Mouse (Mus musculus): ENCODE data around the gene Palm2. TPM values are rescaled to one million over a fixed set of nuclear protein-coding genes. Genes with fewer than 3 reads are reported as not detected.

Palm2 gene
- polyA plus RNA-seq, 1 experiment from 2014 or later, result 3.9 TPM

DNA sequence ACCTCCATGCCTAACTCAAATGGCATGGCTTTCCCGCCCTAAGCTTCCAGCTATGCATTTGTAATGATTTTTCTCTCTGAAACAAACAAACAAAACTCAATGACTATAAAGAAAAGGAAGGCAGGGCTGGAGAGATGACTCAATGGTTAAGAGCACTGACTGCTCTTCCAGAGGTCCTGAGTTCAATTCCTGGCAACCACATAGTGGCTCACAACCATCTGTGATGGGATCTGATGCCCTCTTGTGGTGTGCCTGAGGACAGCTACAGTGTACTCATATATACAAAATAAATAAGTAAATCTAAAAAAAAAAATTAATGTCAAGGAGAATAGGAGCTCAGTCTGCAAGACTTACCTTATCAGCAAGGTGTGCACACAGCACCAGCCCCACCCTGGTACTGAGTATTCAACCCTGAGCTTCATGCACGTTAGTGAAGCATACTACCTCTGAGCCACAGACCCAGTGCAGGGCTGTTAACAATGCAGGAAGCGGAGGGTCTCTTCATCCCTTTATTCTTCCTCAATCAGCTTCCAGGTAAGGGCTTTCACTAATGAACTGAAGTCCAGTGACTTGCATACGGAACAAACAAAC, 12.9 kb downstream of the Palm2 start:
- no peak overlapping the region for H3K9ac ChIP-seq
- no peak overlapping the region for H3K27ac ChIP-seq
- H3K4me3 ChIP-seq (replicated peaks), result no peak overlapping the region
- H3K4me1 ChIP-seq (replicated peaks), result no peaks in the 10 kb centered on the region
- no peak for ATAC-seq
- H3K9me3 ChIP-seq, result no peaks in the 10 kb centered on the region
- H3K36me3 ChIP-seq, result no peaks in the 10 kb centered on the region
- H3K27me3 ChIP-seq (replicated peaks), result no peaks in the 10 kb centered on the region
- no peak overlapping the region for H3K4me2 ChIP-seq (replicated peaks)
- WGBS, result 71% methylated on average over 4 of the region's 4 CpGs

DNA sequence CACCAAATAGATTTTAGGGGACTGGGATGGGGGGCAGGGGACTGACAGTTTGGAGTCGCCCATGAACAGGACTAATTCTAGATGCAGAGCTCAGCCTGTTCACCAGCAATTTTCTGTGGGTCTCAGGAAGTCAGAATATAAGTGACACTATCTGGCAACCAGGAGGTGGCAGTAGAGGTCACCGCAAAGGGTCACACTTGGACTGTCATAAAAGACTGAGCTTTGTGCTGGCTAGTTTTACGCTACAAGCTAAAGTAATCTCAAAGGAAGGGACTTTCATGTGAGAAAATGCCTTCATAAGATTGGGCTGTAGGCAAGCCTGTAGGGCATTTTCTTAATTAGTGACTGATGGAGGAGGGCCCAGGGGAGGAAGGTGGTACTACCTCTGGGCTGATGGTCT, 17.8 kb downstream of the Palm2 start:
- Histone ChIP-seq H3K27me3 (replicated peaks) (no peaks in the 10 kb centered on the region), H3K4me1 (replicated peaks) (no peaks in the 10 kb centered on the region), H3K4me2 (replicated peaks) (no peak overlapping the region), H3K36me3 (no peaks in the 10 kb centered on the region), H3K9me3 (no peaks in the 10 kb centered on the region), H3K4me3 (replicated peaks) (no peak overlapping the region), H3K27ac (no peak overlapping the region), H3K9ac (no peak overlapping the region)
- 25% methylated on average over 3 of the region's 3 CpGs for WGBS
- no peak for ATAC-seq

DNA sequence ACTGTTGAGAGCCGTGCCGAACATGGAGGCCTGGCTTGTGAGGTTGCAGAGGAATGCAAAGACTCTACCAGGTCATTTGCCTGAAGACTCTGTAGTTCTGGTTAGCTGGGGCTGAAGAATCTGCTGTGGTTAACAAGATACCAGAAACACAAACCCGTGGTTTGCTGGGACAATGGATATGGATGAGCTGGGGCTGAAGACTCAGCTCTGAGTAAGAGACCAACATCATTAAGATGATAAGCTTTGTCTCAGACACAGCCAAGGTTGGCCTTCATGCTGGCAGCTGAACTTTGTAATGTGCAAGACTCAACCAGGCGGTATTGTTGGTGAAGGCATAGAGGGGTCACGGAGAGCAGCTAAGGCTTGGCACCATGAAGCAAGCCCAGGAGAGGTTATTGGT, 18.6 kb downstream of the Palm2 start:
- ATAC-seq, result no peak
- no peaks in the 10 kb centered on the region for H3K9me3 ChIP-seq
- H3K9ac ChIP-seq, result no peak overlapping the region
- H3K4me3 ChIP-seq (replicated peaks), result no peak overlapping the region
- H3K36me3 ChIP-seq, result no peaks in the 10 kb centered on the region
- no peak overlapping the region for H3K27ac ChIP-seq
- no peaks in the 10 kb centered on the region for H3K4me1 ChIP-seq (replicated peaks)
- H3K27me3 ChIP-seq (replicated peaks), result no peaks in the 10 kb centered on the region
- WGBS, result 94% methylated on average over 5 of the region's 5 CpGs
- no peak overlapping the region for H3K4me2 ChIP-seq (replicated peaks)

- Histone ChIP-seq H3K9me3 (no peaks in the 10 kb centered on the region), H3K4me1 (replicated peaks) (no peaks in the 10 kb centered on the region), H3K4me2 (replicated peaks) (no peak overlapping the region), H3K4me3 (replicated peaks) (no peak overlapping the region), H3K9ac (no peak overlapping the region), H3K36me3 (no peaks in the 10 kb centered on the region), H3K27ac (no peak overlapping the region), H3K27me3 (replicated peaks) (no peaks in the 10 kb centered on the region)
- ATAC-seq, result no peak
- 67% methylated on average over 3 of the region's 3 CpGs for WGBS
Measured at GRCm38 (mm10) chr4:57462378-57462777, 28.3 kb downstream of the Palm2 start.

DNA sequence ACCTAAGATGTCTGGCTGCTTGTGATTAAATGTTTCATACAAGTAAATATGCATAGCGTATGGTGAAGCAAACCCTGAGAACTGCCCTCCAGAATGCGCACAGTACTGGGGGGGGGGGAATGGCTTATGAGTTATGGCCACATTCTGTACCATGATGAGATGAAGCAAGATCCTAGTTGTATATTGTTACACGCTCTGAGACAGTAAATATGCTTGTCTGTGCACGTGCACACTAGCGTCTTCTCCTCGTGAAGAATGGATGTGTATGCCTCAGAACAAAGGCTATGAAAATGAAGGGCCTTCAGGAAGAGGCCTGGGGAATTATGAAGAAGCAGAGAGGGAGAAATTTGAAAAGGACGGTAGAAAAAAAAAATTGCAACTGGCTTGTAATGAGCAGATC, 48.4 kb downstream of the Palm2 start:
- H3K9ac ChIP-seq, result no peak overlapping the region

DNA sequence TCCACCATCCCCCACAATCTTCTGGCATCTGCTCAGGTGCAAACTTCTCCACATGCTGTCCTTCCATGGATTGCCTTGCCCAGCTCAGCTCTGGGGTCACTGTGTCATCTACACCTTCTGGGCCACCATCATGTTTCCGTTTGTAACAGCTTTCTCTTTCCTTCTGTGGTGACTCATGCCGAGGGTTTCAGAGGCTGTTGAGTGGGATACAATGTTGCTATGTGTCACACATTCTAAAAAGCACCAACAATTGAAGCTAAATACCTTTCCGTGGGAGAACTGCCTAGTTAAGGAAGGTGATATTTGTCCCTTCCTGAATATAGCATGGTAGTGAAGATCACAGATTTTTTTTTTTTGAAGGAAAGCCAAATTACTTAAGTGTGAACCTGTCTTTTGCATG, 52.3 kb downstream of the Palm2 start:
- Histone ChIP-seq H3K27ac (no peak overlapping the region), H3K4me1 (replicated peaks) (0 out of 2 replicates have a peak, but pooled peaks cover 4% of the 10 kb centered on the region), H3K4me3 (replicated peaks) (no peak overlapping the region), H3K9me3 (no peaks in the 10 kb centered on the region), H3K4me2 (replicated peaks) (no peak overlapping the region), H3K9ac (no peak overlapping the region), H3K27me3 (replicated peaks) (no peaks in the 10 kb centered on the region), H3K36me3 (no peaks in the 10 kb centered on the region)
- no peak for ATAC-seq
- WGBS, result 86% methylated on average over 3 of the region's 3 CpGs

More for the DNA sequence above, 48.4 kb downstream of the Palm2 start:
- ATAC-seq, result no peak
- no peaks in the 10 kb centered on the region for H3K27me3 ChIP-seq (replicated peaks)
- no peak overlapping the region for H3K4me3 ChIP-seq (replicated peaks)
- no peaks in the 10 kb centered on the region for H3K9me3 ChIP-seq
- H3K4me2 ChIP-seq (replicated peaks), result no peak overlapping the region
- H3K36me3 ChIP-seq, result no peaks in the 10 kb centered on the region
- H3K27ac ChIP-seq, result no peak overlapping the region
- 68% methylated on average over 7 of the region's 7 CpGs for WGBS
- H3K4me1 ChIP-seq (replicated peaks), result no peaks in the 10 kb centered on the region

GRCm38 (mm10) chr4:57489887-57490286, 55.8 kb downstream of the Palm2 start:
- WGBS, result 62% methylated on average over 6 of the region's 6 CpGs
- no peaks in the 10 kb centered on the region for H3K9me3 ChIP-seq
- H3K4me2 ChIP-seq (replicated peaks), result no peak overlapping the region
- H3K4me3 ChIP-seq (replicated peaks), result no peak overlapping the region
- H3K27me3 ChIP-seq (replicated peaks), result no peaks in the 10 kb centered on the region
- 0 out of 2 replicates have a peak, but pooled peaks cover 4% of the 10 kb centered on the region for H3K4me1 ChIP-seq (replicated peaks)
- no peak for ATAC-seq
- no peak overlapping the region for H3K9ac ChIP-seq
- H3K36me3 ChIP-seq, result no peaks in the 10 kb centered on the region
- H3K27ac ChIP-seq, result no peak overlapping the region

DNA sequence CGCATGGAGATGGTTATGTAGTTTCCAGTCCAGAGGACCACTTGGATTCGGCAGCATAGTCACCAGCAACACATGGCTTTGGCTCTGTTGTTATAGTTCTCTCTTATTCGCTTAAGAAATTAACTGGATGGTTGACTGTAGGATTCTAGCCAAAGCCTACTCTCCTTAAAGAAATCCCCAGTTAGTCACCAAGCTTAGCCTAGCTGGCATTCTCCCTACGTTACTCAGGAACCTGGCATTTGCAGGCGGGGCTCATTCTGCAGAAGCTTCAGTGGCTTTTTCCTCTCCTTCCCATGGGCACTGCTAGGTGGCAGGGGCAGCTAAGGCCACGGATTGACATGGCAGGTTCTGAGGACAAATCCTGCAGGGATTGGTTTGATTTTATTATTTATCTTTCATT, 70.7 kb downstream of the Palm2 start:
- H3K36me3 ChIP-seq, result no peaks in the 10 kb centered on the region
- H3K27me3 ChIP-seq (replicated peaks), result no peaks in the 10 kb centered on the region
- ATAC-seq, result no peak
- H3K4me3 ChIP-seq (replicated peaks), result no peak overlapping the region
- no peak overlapping the region for H3K4me2 ChIP-seq (replicated peaks)
- H3K27ac ChIP-seq, result no peak overlapping the region
- H3K9me3 ChIP-seq, result no peaks in the 10 kb centered on the region
- no peak overlapping the region for H3K9ac ChIP-seq
- no peaks in the 10 kb centered on the region for H3K4me1 ChIP-seq (replicated peaks)
- WGBS, result 87% methylated on average over 6 of the region's 6 CpGs

- no peaks in the 10 kb centered on the region for H3K27me3 ChIP-seq (replicated peaks)
- no peak overlapping the region for H3K4me2 ChIP-seq (replicated peaks)
- peak; percentile 43; the same call in 1 of the 2 replicates for ATAC-seq
- no peak overlapping the region for H3K27ac ChIP-seq
- 45% methylated on average over 2 of the region's 3 CpGs for WGBS
- H3K4me3 ChIP-seq (replicated peaks), result no peak overlapping the region
- no peaks in the 10 kb centered on the region for H3K36me3 ChIP-seq
- H3K9me3 ChIP-seq, result no peaks in the 10 kb centered on the region
- no peaks in the 10 kb centered on the region for H3K4me1 ChIP-seq (replicated peaks)
- H3K9ac ChIP-seq, result no peak overlapping the region
Measured at GRCm38 (mm10) chr4:57510576-57510975, 76.5 kb downstream of the Palm2 start.

DNA sequence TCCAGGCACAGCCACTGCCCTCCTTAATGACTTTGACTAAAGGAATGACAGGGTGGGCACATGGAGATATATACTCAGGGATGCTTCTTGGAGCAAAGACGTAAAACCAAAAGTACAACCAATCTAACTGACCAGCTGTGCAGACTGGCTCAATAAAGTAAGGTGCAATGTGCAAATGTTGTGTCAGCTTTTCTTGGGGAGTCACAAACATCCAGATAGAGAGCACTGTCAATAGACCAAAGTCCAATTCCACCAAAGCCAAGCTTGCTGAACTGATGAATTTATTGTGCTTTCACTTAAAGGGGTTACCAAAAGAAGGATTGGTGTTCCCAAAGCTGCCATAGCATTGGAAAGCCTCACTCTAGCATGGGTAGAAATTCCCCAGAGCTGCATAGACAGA, 77.7 kb downstream of the Palm2 start:
- Histone ChIP-seq H3K4me1 (replicated peaks) (no peaks in the 10 kb centered on the region), H3K4me2 (replicated peaks) (no peak overlapping the region), H3K27ac (no peak overlapping the region), H3K9me3 (no peaks in the 10 kb centered on the region), H3K36me3 (no peaks in the 10 kb centered on the region), H3K4me3 (replicated peaks) (no peak overlapping the region), H3K27me3 (replicated peaks) (no peaks in the 10 kb centered on the region), H3K9ac (no peak overlapping the region)
- 80% methylated on average over 1 of the region's 1 CpGs for WGBS
- peak; percentile 47; the same call in 1 of the 2 replicates for ATAC-seq

DNA sequence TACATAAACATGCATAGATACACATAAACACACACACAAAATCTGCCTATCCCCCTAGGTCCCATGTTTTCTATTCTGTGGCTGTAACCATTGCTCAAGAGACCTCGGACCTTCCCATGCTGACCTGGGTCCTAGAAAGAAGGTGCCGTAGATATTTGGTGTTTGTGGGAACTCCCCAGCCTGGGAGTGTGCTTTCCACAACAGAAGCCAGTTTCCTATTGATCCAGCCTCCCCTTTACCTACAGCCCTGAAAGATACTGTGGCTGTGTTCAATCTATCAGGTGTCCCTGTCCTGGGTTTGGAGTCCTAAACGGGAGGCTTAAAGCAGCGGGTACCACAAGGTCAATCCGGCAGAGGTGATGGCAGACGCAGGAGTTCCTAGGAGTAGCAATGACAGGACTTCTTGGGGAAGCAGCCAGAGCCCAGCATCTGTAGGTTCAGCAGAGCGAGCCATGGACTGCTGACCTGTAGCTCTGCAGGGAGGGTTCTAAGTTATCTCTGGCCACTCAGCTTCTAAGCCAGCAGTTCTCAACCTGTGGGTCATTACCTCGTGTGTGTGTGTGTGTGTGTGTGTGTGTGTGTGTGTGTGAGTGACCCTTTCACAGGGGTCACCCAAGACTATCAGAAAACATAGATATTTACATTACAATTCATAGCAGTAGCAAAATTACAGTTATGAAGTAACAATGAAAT, 79.3 kb downstream of the Palm2 start:
- Histone ChIP-seq H3K27me3 (replicated peaks) (no peaks in the 10 kb centered on the region), H3K27ac (no peak overlapping the region), H3K9me3 (no peaks in the 10 kb centered on the region), H3K4me3 (replicated peaks) (no peak overlapping the region), H3K4me1 (replicated peaks) (no peaks in the 10 kb centered on the region), H3K4me2 (replicated peaks) (no peak overlapping the region), H3K36me3 (no peaks in the 10 kb centered on the region), H3K9ac (no peak overlapping the region)
- 79% methylated on average over 8 of the region's 8 CpGs for WGBS
- no peak for ATAC-seq

DNA sequence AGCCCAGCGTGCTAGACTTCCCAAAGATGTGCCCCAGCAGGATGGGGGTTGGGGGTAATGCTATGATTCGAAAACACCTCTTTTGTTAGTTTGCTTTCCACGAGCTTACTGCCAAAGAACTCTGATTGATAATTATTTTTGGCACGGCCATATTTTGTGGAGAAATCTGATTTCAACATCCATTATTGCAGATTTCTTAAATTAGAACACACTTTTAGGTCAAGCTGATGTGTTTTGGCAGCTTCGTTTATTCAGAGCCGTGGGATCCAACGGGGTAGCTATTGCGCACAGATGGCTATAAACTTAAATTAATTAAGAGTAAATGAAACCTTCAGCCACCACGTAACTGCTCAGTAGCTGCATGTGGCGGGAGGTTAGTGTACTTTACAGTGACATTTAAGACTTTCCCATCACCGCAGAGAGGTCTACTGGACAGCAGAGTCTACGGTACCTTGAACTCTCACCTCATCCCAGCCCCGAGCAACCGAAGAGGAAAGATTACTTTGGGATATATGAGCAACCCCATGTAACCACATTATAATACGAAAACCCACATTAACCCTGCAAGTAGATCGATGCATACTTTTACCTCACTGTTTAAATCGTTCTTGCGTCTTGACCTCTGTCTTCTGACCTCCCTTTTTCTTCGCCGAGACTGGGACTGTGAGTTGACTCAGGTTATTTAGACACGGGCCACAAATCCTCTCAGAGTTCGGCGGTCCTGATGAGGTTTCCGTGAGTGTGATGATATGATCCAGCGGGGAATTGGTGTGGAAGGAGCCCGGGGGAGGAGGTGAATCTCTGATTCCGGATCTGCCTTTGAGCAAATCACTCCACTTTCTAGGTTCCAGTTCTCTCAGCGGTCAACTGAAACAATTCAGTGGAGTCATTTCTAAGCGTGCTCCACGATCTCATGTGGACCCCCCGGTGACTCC, 80.2 kb downstream of the Palm2 start:
- no peaks in the 10 kb centered on the region for H3K4me1 ChIP-seq (replicated peaks)
- H3K9me3 ChIP-seq, result no peaks in the 10 kb centered on the region
- no peak for ATAC-seq
- no peak overlapping the region for H3K4me2 ChIP-seq (replicated peaks)
- H3K36me3 ChIP-seq, result no peaks in the 10 kb centered on the region
- WGBS, result 77% methylated on average over 31 of the region's 31 CpGs
- H3K9ac ChIP-seq, result no peak overlapping the region
- H3K27ac ChIP-seq, result no peak overlapping the region
- H3K27me3 ChIP-seq (replicated peaks), result no peaks in the 10 kb centered on the region
- no peak overlapping the region for H3K4me3 ChIP-seq (replicated peaks)

All from intestine, embryonic 15.5 days (tissue).